Comparison of ENCODE assay signal across 25 mouse cellular contexts in the genomic region with DNA sequence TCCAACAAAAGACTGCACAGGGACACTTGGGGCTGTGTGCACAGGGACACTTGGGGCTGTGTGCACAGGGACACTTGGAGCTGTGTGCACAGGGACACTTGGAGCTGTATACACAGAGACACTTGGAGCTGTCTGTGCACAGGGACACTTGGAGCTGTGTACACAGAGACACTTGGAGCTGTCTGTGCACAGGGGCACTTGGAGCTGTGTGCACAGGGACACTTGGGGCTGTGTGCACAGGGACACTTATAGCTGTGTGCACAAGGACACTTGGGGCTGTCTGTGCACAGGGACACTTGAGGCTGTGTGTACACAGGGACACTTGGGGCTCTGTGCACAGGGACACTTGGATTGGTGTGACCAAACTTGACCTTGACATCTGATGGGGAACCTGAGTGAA.
"Had no signal": no experiment of that assay in that cellular context is flagged by ENCODE, and none has a peak within 500 bp of the region (broad histone marks: within the 10 kb centered on the region; RNA-seq: fewer than 3 reads in every experiment).

No protein-coding gene starts in this region.

- H3K27ac ChIP-seq: heart, adult 2 months; heart, embryonic 13.5 days; heart, embryonic 15.5 days; hindbrain, embryonic 13.5 days; hindbrain, embryonic 15.5 days; hindbrain, postnatal 0 days; kidney, embryonic 15.5 days; kidney, postnatal 0 days; limb, embryonic 12.5 days; limb, embryonic 15.5 days had no signal

- H3K9ac ChIP-seq: forebrain, postnatal 0 days; heart, embryonic 13.5 days; heart, embryonic 15.5 days; hindbrain, embryonic 13.5 days; hindbrain, embryonic 15.5 days; kidney, embryonic 15.5 days; limb, embryonic 12.5 days; limb, embryonic 15.5 days had no signal

- H3K9me3 ChIP-seq: heart, embryonic 13.5 days; heart, embryonic 15.5 days; hindbrain, embryonic 13.5 days; hindbrain, embryonic 15.5 days; kidney, embryonic 15.5 days; limb, embryonic 12.5 days; limb, embryonic 15.5 days had no signal

- ATAC-seq: forebrain, postnatal 0 days; hindbrain, postnatal 0 days; intestine, embryonic 16.5 days had no signal

- DNase-seq: forebrain, postnatal 0 days; gastrocnemius, postnatal 14 days; gastrocnemius, postnatal 36 days; heart, adult 2 months; heart, postnatal 14 days; heart, postnatal 36 days; kidney, adult 11 months; kidney, adult 2 months; kidney, adult 9 months; kidney, postnatal 14 days; kidney, postnatal 36 days; layer of hippocampus, adult 9-11 months; layer of hippocampus, postnatal 36 days; left cerebral cortex, postnatal 4 days had no signal

- H3K4me3 ChIP-seq: heart, adult 2 months; heart, embryonic 13.5 days; heart, embryonic 15.5 days; hindbrain, embryonic 13.5 days; hindbrain, embryonic 15.5 days; kidney, embryonic 15.5 days; limb, embryonic 12.5 days; limb, embryonic 15.5 days had no signal

- H3K36me3 ChIP-seq: heart, embryonic 13.5 days; heart, embryonic 15.5 days; hindbrain, embryonic 13.5 days; hindbrain, embryonic 15.5 days; kidney, embryonic 15.5 days; limb, embryonic 12.5 days; limb, embryonic 15.5 days had no signal

- H3K4me2 ChIP-seq: heart, embryonic 11.5 days; heart, embryonic 13.5 days; heart, embryonic 15.5 days; hindbrain, embryonic 13.5 days; hindbrain, embryonic 15.5 days; kidney, embryonic 15.5 days; limb, embryonic 12.5 days; limb, embryonic 15.5 days had no signal

- H3K4me1 ChIP-seq: heart, embryonic 13.5 days; heart, embryonic 15.5 days; hindbrain, embryonic 13.5 days; hindbrain, embryonic 15.5 days; kidney, embryonic 15.5 days; limb, embryonic 12.5 days; limb, embryonic 15.5 days had no signal

- H3K27me3 ChIP-seq: heart, embryonic 13.5 days; heart, embryonic 15.5 days; hindbrain, embryonic 15.5 days; kidney, embryonic 15.5 days; limb, embryonic 12.5 days; limb, embryonic 15.5 days had no signal
